In the genomic region with DNA sequence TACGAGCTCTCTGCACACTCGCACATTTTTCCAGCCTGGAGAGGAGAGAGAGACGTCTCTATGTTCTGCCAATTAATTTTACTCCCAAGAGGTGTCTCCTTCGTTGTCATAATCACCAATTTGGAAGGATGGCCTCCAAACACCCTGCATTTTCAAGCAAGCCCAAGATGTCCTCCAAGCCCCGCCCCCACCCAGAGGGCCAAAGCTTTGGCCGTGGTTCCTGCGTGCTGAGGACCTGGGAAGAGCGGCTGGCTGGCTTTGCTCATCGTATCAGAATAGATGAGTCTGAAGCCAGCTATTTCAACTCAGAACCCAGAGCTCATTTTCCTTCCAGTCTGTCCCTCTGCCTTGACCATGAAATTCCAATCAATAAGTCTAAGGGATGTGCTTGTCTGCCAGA, we compare ENCODE assay signal across 19 mouse cellular contexts. TPM values are rescaled to one million over a fixed set of nuclear protein-coding genes. Genes with fewer than 3 reads are reported as not detected.
"Had no signal": no experiment of that assay in that cellular context is flagged by ENCODE, and none has a peak within 500 bp of the region (broad histone marks: within the 10 kb centered on the region; RNA-seq: fewer than 3 reads in every experiment).

No protein-coding gene starts in this region.

- H3K27ac ChIP-seq: hindbrain, embryonic 14.5 days; intestine, embryonic 15.5 days; limb, embryonic 13.5 days; liver, embryonic 12.5 days; liver, embryonic 14.5 days had no signal

- H3K27me3 ChIP-seq: intestine, embryonic 15.5 days had no signal

- DNase-seq: gastrocnemius, postnatal 14 days; gastrocnemius, postnatal 36 days; heart, adult 18-20 months; heart, postnatal 10 days; heart, postnatal 4 days; kidney, adult 18-20 months; kidney, adult 8-10 months; kidney, postnatal 36 days; layer of hippocampus, adult 9-11 months; layer of hippocampus, postnatal 36 days had no signal

- H3K4me3 ChIP-seq: heart, embryonic 10.5 days; heart, embryonic 12.5 days; intestine, embryonic 15.5 days; limb, embryonic 13.5 days; limb, embryonic 15.5 days; liver, embryonic 12.5 days had no signal

RNA-seq across cellular contexts. Expression of gene Tbx3, which starts 29.4 kb away (rescaled TPM):
- total RNA-seq: granulocyte monocyte progenitor cell, adult 5-6 weeks had no signal
